Mouse (Mus musculus): ENCODE data around the gene Acp7.

DNA sequence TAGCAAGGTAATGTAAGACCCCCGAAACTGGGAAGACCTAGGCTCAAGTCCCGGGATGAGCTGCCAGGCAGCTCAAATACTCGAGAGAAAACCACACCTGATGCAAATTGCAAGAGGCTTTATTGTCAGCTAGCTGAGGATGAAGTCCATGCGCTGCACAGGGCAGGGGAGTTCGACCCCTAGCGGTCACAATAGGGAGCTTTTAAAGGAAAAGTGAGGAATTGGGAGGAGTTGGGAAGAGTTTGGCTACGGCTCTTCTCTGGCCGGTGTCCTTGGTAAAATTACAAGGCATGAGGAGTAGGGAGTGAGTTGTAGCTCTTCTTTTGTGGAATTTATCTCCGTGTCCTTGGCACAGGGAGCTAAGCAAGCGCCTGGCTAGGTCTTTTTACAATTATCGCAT is 44.6 kb upstream of the Acp7 start:
- TF ChIP-seq FLI1 (IDR thresholded peaks at IDR 0.05; ENCODE audit: low read length), result no peak
- no peak for TF ChIP-seq GATA1 (IDR thresholded peaks at IDR 0.05; ENCODE audit: borderline replicate concordance, low read length)

Measured in megakaryocyte, embryonic 14.5 days (primary cell).